Mouse (Mus musculus) retina, postnatal 1 day (tissue): ENCODE measurements at regions not wholly inside any gene's neighbourhood (a gene's known extent, or its start where the extent isn't known, plus 50 kb on each side); places are given as distances from the start of the nearest gene placed in this dataset.
"Not testable (repeated sequence)": the region's sequence is repeated elsewhere in the genome, so short reads cannot be mapped to it uniquely, and the experiment has no call there.

Source experiments
- DNase-seq: peaks from one replicate; pipeline ENCODE4 v3.0.0-alpha.2; 2012

- DNase-seq, result no peak
Observed at GRCm38 (mm10) chr12:48819168-48819567, 563.3 kb upstream of the Foxg1 start.

DNA sequence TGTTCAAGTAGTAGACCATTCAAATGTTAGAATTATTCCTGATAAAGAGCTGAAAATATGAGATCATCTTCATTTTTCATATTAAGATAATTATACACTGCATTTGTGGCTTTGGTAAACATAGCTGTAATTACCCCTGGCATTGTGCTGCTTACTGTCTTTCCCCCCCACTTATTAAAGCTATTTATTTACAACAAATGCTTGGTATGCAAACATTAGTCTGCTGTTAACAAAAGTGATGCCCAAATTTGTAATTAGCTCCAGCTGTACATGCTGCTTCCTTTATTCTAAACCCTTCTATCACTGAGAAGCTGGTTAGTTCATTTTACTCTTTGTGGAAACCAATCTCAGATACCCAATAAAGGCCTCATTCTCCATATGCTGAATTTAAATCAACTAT, 562.3 kb upstream of the Foxg1 start:
- DNase-seq, result no peak

DNA sequence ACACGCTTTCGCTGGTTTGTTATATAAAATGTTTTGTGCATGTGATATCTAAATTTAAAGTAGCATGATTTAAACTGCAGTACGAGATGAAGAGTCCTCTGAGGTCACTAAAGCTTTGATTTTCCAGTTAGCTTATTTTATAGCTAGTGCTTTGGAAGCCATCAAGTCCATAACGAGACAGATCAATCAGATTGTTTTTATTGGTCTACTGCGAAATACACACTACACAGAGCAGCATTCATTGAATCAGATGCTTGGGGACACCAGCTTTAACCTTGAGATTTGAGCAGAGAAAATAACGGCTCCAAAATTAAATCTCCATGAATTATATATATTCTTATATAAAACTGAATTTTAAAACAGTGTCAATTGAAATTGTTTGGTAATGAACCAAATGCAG, 556.2 kb upstream of the Foxg1 start:
- DNase-seq, result no peak

GRCm38 (mm10) chr12:48853356-48853755, 529.1 kb upstream of the Foxg1 start:
- not testable (repeated sequence) for DNase-seq

GRCm38 (mm10) chr12:48854016-48854415, 528.4 kb upstream of the Foxg1 start:
- no peak for DNase-seq

- DNase-seq, result peak; percentile 77
Observed at GRCm38 (mm10) chr12:48878244-48879031, 504.0 kb upstream of the Foxg1 start.
